Mouse (Mus musculus): ENCODE data around the gene Tcf21.

The Tcf21 gene

GRCm38 (mm10) chr10:22819871-22820590 lies at the start of gene Tcf21:
TSS of gene Tcf21 (minus strand) at chr10:22820174.
- peak; percentile 80 for DNase-seq

- peak; percentile 81 for DNase-seq
Observed at GRCm38 (mm10) chr10:22868386-22868918, 48.5 kb upstream of the Tcf21 start.

- DNase-seq: no peak
Observed at GRCm38 (mm10) chr10:22867210-22867609, 47.2 kb upstream of the Tcf21 start.

GRCm38 (mm10) chr10:22858111-22858510 lies 38.1 kb upstream of the Tcf21 start:
- DNase-seq: peak; percentile 59

GRCm38 (mm10) chr10:22854330-22854729 lies 34.4 kb upstream of the Tcf21 start:
- DNase-seq: no peak

- no peak for DNase-seq
Observed at GRCm38 (mm10) chr10:22845351-22845750, 25.4 kb upstream of the Tcf21 start.

GRCm38 (mm10) chr10:22844731-22845130 lies 24.8 kb upstream of the Tcf21 start:
- DNase-seq: no peak

GRCm38 (mm10) chr10:22843440-22844361 lies 23.7 kb upstream of the Tcf21 start:
- no peak for DNase-seq

GRCm38 (mm10) chr10:22842781-22843439 lies 22.9 kb upstream of the Tcf21 start:
- DNase-seq: no peak

- DNase-seq: no peak
Observed at GRCm38 (mm10) chr10:22842113-22842512, 22.1 kb upstream of the Tcf21 start.

- no peak for DNase-seq
Observed at GRCm38 (mm10) chr10:22826244-22826643, 6.3 kb upstream of the Tcf21 start.

GRCm38 (mm10) chr10:22822896-22823295 lies 2.9 kb upstream of the Tcf21 start:
- DNase-seq: no peak

GRCm38 (mm10) chr10:22822486-22822885 lies 2.5 kb upstream of the Tcf21 start:
- no peak for DNase-seq

GRCm38 (mm10) chr10:22821709-22822108 lies 1.7 kb upstream of the Tcf21 start:
- no peak for DNase-seq

- DNase-seq: no peak
Observed at GRCm38 (mm10) chr10:22821267-22821666, 1.3 kb upstream of the Tcf21 start.

- DNase-seq: no peak
Observed at GRCm38 (mm10) chr10:22820841-22821240, 867 bp upstream of the Tcf21 start.

- peak; percentile 50 for DNase-seq
Observed at GRCm38 (mm10) chr10:22819239-22819870, 619 bp downstream of the Tcf21 start.

- no peak for DNase-seq
Observed at GRCm38 (mm10) chr10:22818600-22819238, 1.3 kb downstream of the Tcf21 start.

GRCm38 (mm10) chr10:22817976-22818375 lies 2.0 kb downstream of the Tcf21 start:
- DNase-seq: no peak

GRCm38 (mm10) chr10:22817561-22817960 lies 2.4 kb downstream of the Tcf21 start:
- DNase-seq: peak; percentile 56

GRCm38 (mm10) chr10:22816237-22816762 lies 3.7 kb downstream of the Tcf21 start:
- DNase-seq: peak; percentile 43
